ENCODE assay signal across 11 mouse cellular contexts in genomic region chr10:44492815-44493525, GRCm38 (mm10). TPM values are rescaled to one million over a fixed set of nuclear protein-coding genes. Genes with fewer than 3 reads are reported as not detected.
DNase-seq lines count a peak whose midpoint lies in the region; ATAC-seq and TF ChIP-seq lines count a peak whose summit lies in the region.
"Had no signal": no experiment of that assay in that cellular context is flagged by ENCODE, and none has a peak within 500 bp of the region (broad histone marks: within the 10 kb centered on the region; RNA-seq: fewer than 3 reads in every experiment).

No protein-coding gene starts in this region.

- no peak for TF ChIP-seq CTCF in lung, embryonic 14.5 days (IDR thresholded peaks at IDR 0.05; ENCODE audit: low read depth)
- TF ChIP-seq CTCF in lung, postnatal 0 days (IDR thresholded peaks at IDR 0.05): no peak
- no peak for TF ChIP-seq CTCF in midbrain, postnatal 0 days (IDR thresholded peaks at IDR 0.05)

- H3K9me3 ChIP-seq in lung, embryonic 14.5 days (ENCODE audit: low read depth, low read length): no peaks in the 10 kb centered on the region
- no peaks in the 10 kb centered on the region for H3K9me3 ChIP-seq in lung, postnatal 0 days (ENCODE audit: low read length)
- no peaks in the 10 kb centered on the region for H3K9me3 ChIP-seq in hindbrain, embryonic 16.5 days (ENCODE audit: control insufficient read depth, low read length)
- H3K9me3 ChIP-seq in midbrain, postnatal 0 days (ENCODE audit: low read length): no peaks in the 10 kb centered on the region
- H3K9me3 ChIP-seq: heart, embryonic 15.5 days; megakaryocyte, embryonic 14.5 days had no signal

- no peak overlapping the region for H3K4me2 ChIP-seq in lung, embryonic 14.5 days
- H3K4me2 ChIP-seq in lung, postnatal 0 days (replicated peaks; ENCODE audit: low read depth, low read length): no peak overlapping the region
- H3K4me2 ChIP-seq in hindbrain, embryonic 16.5 days (ENCODE audit: low read length): no peak overlapping the region
- no peak overlapping the region for H3K4me2 ChIP-seq in midbrain, postnatal 0 days (ENCODE audit: low read depth, low read length, poor library complexity, severe bottlenecking)
- H3K4me2 ChIP-seq: heart, embryonic 15.5 days had no signal

- no peaks in the 10 kb centered on the region for H3K36me3 ChIP-seq in lung, embryonic 14.5 days (ENCODE audit: insufficient read depth)
- H3K36me3 ChIP-seq in lung, postnatal 0 days (ENCODE audit: insufficient read depth, low read length): no peaks in the 10 kb centered on the region
- no peaks in the 10 kb centered on the region for H3K36me3 ChIP-seq in hindbrain, embryonic 16.5 days (ENCODE audit: control insufficient read depth, insufficient read depth, low read length)
- no peaks in the 10 kb centered on the region for H3K36me3 ChIP-seq in midbrain, postnatal 0 days (ENCODE audit: insufficient read depth, low read length)
- H3K36me3 ChIP-seq: heart, embryonic 15.5 days had no signal

- no peak for ATAC-seq in lung, embryonic 14.5 days (ENCODE audit: insufficient read depth)
- ATAC-seq in lung, postnatal 0 days: no peak
- ATAC-seq in hindbrain, embryonic 16.5 days: peak; percentile 69
- no peak for ATAC-seq in midbrain, postnatal 0 days (ENCODE audit: low FRiP score)

- H3K9ac ChIP-seq in lung, embryonic 14.5 days: no peak overlapping the region
- no peak overlapping the region for H3K9ac ChIP-seq in lung, postnatal 0 days (replicated peaks; ENCODE audit: low read depth)
- H3K9ac ChIP-seq in hindbrain, embryonic 16.5 days (ENCODE audit: low read depth, low read length): no peak overlapping the region
- H3K9ac ChIP-seq in midbrain, postnatal 0 days (replicated peaks; ENCODE audit: low read length, poor library complexity, severe bottlenecking): no peak overlapping the region
- H3K9ac ChIP-seq: heart, embryonic 15.5 days had no signal

- DNase-seq in lung, embryonic 14.5 days: peak; percentile 21
- DNase-seq in lung, postnatal 0 days (ENCODE audit: low spot score): no peak
- peak; percentile 7 for DNase-seq in cerebellum, adult 9-11 months
- peak; percentile 21 for DNase-seq in midbrain, postnatal 0 days (ENCODE audit: low spot score)
- no peak for DNase-seq in frontal cortex, postnatal 25 days (ENCODE audit: low spot score in 2 of 2)
- no peak for DNase-seq in spleen, postnatal 36 days (ENCODE audit: low spot score in 2 of 2)
- no peak for DNase-seq in B cell, adult 2 months
- DNase-seq: liver had no signal

- H3K27ac ChIP-seq in lung, embryonic 14.5 days (ENCODE audit: low read depth): no peak overlapping the region
- H3K27ac ChIP-seq in lung, postnatal 0 days (ENCODE audit: low read length): no peak overlapping the region
- no peak overlapping the region for H3K27ac ChIP-seq in hindbrain, embryonic 16.5 days (ENCODE audit: low read depth, low read length)
- H3K27ac ChIP-seq in midbrain, postnatal 0 days (ENCODE audit: low read depth, low read length): no peak overlapping the region
- H3K27ac ChIP-seq: heart, embryonic 15.5 days had no signal

- H3K27me3 ChIP-seq in lung, embryonic 14.5 days (ENCODE audit: insufficient read depth, low read length): no peaks in the 10 kb centered on the region
- no peaks in the 10 kb centered on the region for H3K27me3 ChIP-seq in lung, postnatal 0 days (replicated peaks; ENCODE audit: insufficient read depth, low read length)
- H3K27me3 ChIP-seq in hindbrain, embryonic 16.5 days (replicated peaks; ENCODE audit: control insufficient read depth, insufficient read depth, low read length): no peaks in the 10 kb centered on the region
- no peaks in the 10 kb centered on the region for H3K27me3 ChIP-seq in midbrain, postnatal 0 days (ENCODE audit: insufficient read depth, low read length)
- H3K27me3 ChIP-seq: heart, embryonic 15.5 days had no signal

- no peaks in the 10 kb centered on the region for H3K4me1 ChIP-seq in lung, embryonic 14.5 days (ENCODE audit: insufficient read depth)
- 0 out of 2 replicates have a peak, but pooled peaks cover 5% of the 10 kb centered on the region for H3K4me1 ChIP-seq in lung, postnatal 0 days (ENCODE audit: insufficient read depth, low read depth, low read length)
- H3K4me1 ChIP-seq in hindbrain, embryonic 16.5 days (ENCODE audit: control insufficient read depth, insufficient read depth, low read depth, low read length): no peaks in the 10 kb centered on the region
- H3K4me1 ChIP-seq in midbrain, postnatal 0 days (ENCODE audit: insufficient read depth, low read length): no peaks in the 10 kb centered on the region
- H3K4me1 ChIP-seq: heart, embryonic 15.5 days; megakaryocyte, embryonic 14.5 days had no signal

- TF ChIP-seq EP300 in lung, postnatal 0 days (IDR thresholded peaks at IDR 0.05): no peak

- 36% methylated on average over 8 of the region's 8 CpGs for WGBS in lung, embryonic 14.5 days
- 53% methylated on average over 8 of the region's 8 CpGs for WGBS in lung, postnatal 0 days
- 66% methylated on average over 8 of the region's 8 CpGs for WGBS in hindbrain, embryonic 16.5 days
- 77% methylated on average over 8 of the region's 8 CpGs for WGBS in midbrain, postnatal 0 days

- H3K4me3 ChIP-seq in lung, embryonic 14.5 days (ENCODE audit: low read depth, low read length): no peak overlapping the region
- no peak overlapping the region for H3K4me3 ChIP-seq in lung, postnatal 0 days (ENCODE audit: low read depth, low read length)
- H3K4me3 ChIP-seq in hindbrain, embryonic 16.5 days (ENCODE audit: low read length): no peak overlapping the region
- H3K4me3 ChIP-seq in midbrain, postnatal 0 days (ENCODE audit: low read depth, low read length): no peak overlapping the region
- H3K4me3 ChIP-seq: heart, embryonic 15.5 days; megakaryocyte, embryonic 14.5 days had no signal

RNA-seq across cellular contexts. Expression of gene Prdm1, which starts 35.3 kb away (rescaled TPM):
- polyA plus RNA-seq in lung, embryonic 14.5 days (2014; fragmentation: Nextera tagmentation; extraction: Ambion mirVana): 2.6 and 2.7 TPM in 2 replicates
- 3.2 and 5.5 TPM in 2 replicates for polyA plus RNA-seq in lung, postnatal 0 days (2015; fragmentation: Nextera tagmentation; extraction: Ambion mirVana)
- 0.36 and 1.0 TPM in 2 replicates for polyA plus RNA-seq in hindbrain, embryonic 16.5 days (2015; fragmentation: Nextera tagmentation; extraction: Ambion mirVana)
- total RNA-seq in midbrain, postnatal 0 days (2014; rRNA removed): 0.42 and 2.0 TPM in 2 replicates
- polyA plus RNA-seq in midbrain, postnatal 0 days (2015; fragmentation: Nextera tagmentation; extraction: Ambion mirVana): 0.09 and 0.12 TPM in 2 replicates

Comparison
In these comparisons a context has a peak if more than half of its experiments do, and no peak if none do; other contexts are left out.
1. DNase-seq: peak in lung, embryonic 14.5 days (single experiment), cerebellum, adult 9-11 months (single experiment) and midbrain, postnatal 0 days (single experiment); none in lung, postnatal 0 days (single experiment), frontal cortex, postnatal 25 days (0 of 2), spleen, postnatal 36 days (0 of 2) and B cell, adult 2 months (0 of 2).